Mouse (Mus musculus) embryonic facial prominence, embryonic 11.5 days (tissue): ENCODE measurements around the gene Mgat4d. TPM values are rescaled to one million over a fixed set of nuclear protein-coding genes. Genes with fewer than 3 reads are reported as not detected.

Experiments used
- ATAC-seq: fragments of 200-750 bp; cut with Nextera tagmentation; replicated peaks from 2 replicates; pipeline ENCODE4 v1.8.0; 2017; ENCODE audit warnings: low read depth; ENCODE audit not compliant: insufficient number of reproducible peaks, low FRiP score, low TSS enrichment
- DNase-seq: peaks from one replicate; pipeline ENCODE4 v3.0.0-alpha.2; 2015; ENCODE audit warnings: low spot score
- H3K27ac ChIP-seq: fragments of 300-500 bp; sonication (generic); replicated peaks from 2 replicates; pipeline ENCODE4 v1.5.1; 2014; ENCODE audit warnings: mild to moderate bottlenecking, low read depth, low read length, control low read depth
- H3K27me3 ChIP-seq: fragments of 300-500 bp; sonication (generic); 2 replicates; pipeline ENCODE4 v1.6.1; 2014; ENCODE audit warnings: mild to moderate bottlenecking, low read length, moderate library complexity, mixed read lengths; ENCODE audit not compliant: control insufficient read depth, insufficient read depth
- H3K36me3 ChIP-seq: fragments of 300-500 bp; sonication (generic); replicated peaks from 2 replicates; pipeline ENCODE4 v1.6.1; 2014; ENCODE audit warnings: low read depth, mild to moderate bottlenecking, low read length, moderate library complexity, mixed read lengths; ENCODE audit not compliant: control insufficient read depth, insufficient read depth
- H3K4me1 ChIP-seq: fragments of 300-500 bp; sonication (generic); 2 replicates; pipeline ENCODE4 v1.6.1; 2014; ENCODE audit warnings: low read length, mixed read lengths; ENCODE audit not compliant: control insufficient read depth, insufficient read depth
- H3K4me2 ChIP-seq: fragments of 300-500 bp; sonication (generic); 2 replicates; pipeline ENCODE4 v1.6.1; 2014; ENCODE audit warnings: low read depth, mild to moderate bottlenecking, control low read depth, low read length, moderate library complexity
- H3K4me3 ChIP-seq: fragments of 300-500 bp; sonication (generic); 2 replicates; pipeline ENCODE4 v1.5.1; 2014; ENCODE audit warnings: low read depth, low read length, control low read depth
- H3K9ac ChIP-seq: fragments of 300-500 bp; sonication (generic); replicated peaks from 2 replicates; pipeline ENCODE4 v1.6.1; 2014; ENCODE audit warnings: mild to moderate bottlenecking, control low read depth, low read length
- H3K9me3 ChIP-seq: fragments of 300-500 bp; sonication (generic); replicated peaks from 2 replicates; pipeline ENCODE4 v1.6.1; 2016; ENCODE audit warnings: mild to moderate bottlenecking, low read length, inconsistent platforms, mixed read lengths; ENCODE audit not compliant: control insufficient read depth
- WGBS: fragments of 180-500 bp; shearing (Covaris S2); extraction: QIAGEN DNeasy Blood & Tissue Kit; methylation state at CpG from one replicate; pipeline ENCODE4 v1.1.7; 2014; 5-methylcytosine and 5-hydroxymethylcytosine counted together
- polyA plus RNA-seq: library from polyadenylated mRNA; unstranded; fragments of >200 nt; fragmentation: Nextera tagmentation; extraction: Ambion mirVana; gene quantifications from 2 replicates; pipeline ENCODE4 v1.2.1, GENCODE M21; 2014

Mgat4d gene
- polyA plus RNA-seq, 1 experiment from 2014 or later, result not detected

DNA sequence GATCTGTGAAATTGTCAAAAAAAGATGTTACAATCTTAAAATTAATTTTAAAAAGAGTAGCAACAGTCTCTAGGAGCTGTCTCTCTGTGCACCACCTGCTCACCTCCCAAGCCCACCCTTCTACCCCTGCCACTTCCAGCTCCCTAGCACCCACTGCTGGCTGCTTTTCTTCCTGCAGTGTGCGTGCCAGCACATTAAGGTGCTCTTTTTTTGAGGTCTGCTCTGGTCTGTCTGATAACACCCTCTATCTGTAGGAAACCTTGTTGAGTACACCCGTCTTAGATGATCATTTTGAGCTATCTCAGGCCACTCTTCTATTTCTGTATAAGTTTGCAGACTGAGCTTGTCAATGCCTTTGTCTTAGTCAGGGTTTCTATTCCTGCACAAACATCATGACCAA lies 25.2 kb upstream of the Mgat4d start:
- H3K27me3 ChIP-seq, result no peaks in the 10 kb centered on the region
- no peaks in the 10 kb centered on the region for H3K9me3 ChIP-seq
- no peak overlapping the region for H3K4me3 ChIP-seq
- ATAC-seq (no peak; the same call in 1 of the 2 replicates), DNase-seq (no peak)
- no peak overlapping the region for H3K27ac ChIP-seq
- H3K4me2 ChIP-seq, result no peak overlapping the region
- H3K4me1 ChIP-seq, result no peaks in the 10 kb centered on the region; the same call in 1 of the 2 replicates
- H3K9ac ChIP-seq, result no peak overlapping the region
- WGBS, result 88% methylated on average over 2 of the region's 2 CpGs
- H3K36me3 ChIP-seq, result no peaks in the 10 kb centered on the region

DNA sequence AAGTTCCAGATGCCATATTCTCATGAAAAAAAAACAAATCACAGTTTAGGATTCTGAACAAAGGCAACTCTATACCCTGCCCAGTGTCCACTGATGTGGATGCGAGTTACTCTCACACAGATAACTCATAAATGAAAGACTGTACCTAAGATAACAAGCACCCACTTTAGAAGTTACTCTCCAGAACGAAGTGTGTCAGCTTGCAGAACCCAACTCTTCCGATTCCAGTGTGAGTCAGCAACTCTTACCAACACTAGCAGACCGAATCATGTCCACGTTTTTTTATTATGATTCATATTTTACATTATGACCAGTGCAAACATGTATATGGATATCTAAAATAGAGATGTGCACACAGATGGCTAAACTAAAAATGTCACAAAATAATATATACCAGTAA lies 20.4 kb upstream of the Mgat4d start:
- H3K4me2 ChIP-seq, result no peak overlapping the region
- WGBS, result 91% methylated on average over 5 of the region's 5 CpGs
- H3K36me3 ChIP-seq, result no peaks in the 10 kb centered on the region
- DNase-seq, result no peak
- H3K4me3 ChIP-seq, result no peak overlapping the region
- no peak overlapping the region for H3K9ac ChIP-seq
- ATAC-seq, result no peak
- H3K4me1 ChIP-seq, result no peaks in the 10 kb centered on the region
- H3K9me3 ChIP-seq, result no peaks in the 10 kb centered on the region
- no peak overlapping the region for H3K27ac ChIP-seq
- no peaks in the 10 kb centered on the region for H3K27me3 ChIP-seq

DNA sequence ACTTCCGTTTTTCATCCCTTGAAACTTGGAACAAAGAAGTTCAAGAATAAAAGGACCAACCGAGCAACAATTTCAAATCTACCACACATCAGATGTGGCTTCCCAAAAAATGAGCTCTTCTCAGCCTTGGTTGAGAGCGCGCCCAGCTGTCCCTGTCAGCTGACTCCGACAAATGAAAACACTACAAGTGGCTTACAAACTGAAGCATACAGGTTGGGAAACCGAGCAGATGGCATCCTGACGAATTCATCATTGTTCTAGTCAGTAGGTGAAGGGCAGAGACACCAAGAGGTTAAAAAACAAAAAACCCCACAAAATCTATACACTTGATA lies 16.7 kb upstream of the Mgat4d start:
- Histone ChIP-seq H3K9me3 (no peaks in the 10 kb centered on the region), H3K9ac (peak overlapping the region; percentile 80), H3K4me1 (no peaks in the 10 kb centered on the region), H3K27me3 (no peaks in the 10 kb centered on the region), H3K27ac (no peak overlapping the region), H3K36me3 (no peaks in the 10 kb centered on the region), H3K4me2 (peak overlapping the region; percentile 63), H3K4me3 (peak overlapping the region; percentile 86)
- ATAC-seq (no peak), DNase-seq (peak; percentile 40)
- 12% methylated on average over 7 of the region's 7 CpGs for WGBS

DNA sequence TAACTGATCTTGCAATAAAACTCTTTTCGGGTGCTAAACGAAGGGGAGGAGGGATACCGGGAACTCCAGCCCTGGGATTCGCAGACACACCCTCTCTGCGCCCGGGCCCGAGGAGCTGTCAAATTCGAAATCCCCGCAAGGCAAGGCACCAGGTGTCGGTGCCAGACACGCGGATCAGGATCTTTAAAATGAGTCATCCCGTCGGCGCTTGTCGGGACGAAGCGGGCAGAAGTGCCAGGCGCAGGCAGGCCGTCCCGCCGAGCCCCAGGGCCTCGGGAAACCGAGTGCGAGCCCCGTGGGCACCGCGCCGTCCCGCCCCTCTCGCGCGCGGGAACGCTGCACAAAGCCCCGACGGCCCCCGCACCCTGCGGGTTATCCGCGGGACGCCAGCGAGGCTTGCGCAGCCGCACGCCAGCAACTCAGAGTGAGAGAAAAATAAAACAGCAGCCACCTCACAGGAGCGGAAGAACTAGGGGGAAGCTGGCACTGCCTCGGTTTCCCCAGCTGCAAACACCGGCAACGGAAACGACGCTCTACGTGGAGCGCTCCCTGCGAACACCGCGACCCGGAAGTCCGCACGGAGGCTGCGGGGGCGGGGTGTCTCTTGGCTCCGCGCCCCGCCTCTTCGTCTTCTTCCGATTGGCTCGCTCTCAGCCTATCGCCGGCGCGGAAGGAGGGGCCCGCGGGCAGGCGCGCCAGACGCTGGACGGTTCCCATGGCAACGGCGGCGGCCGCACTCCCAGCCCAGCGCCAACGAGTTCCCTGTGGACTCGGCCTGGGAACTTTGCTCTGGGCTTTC lies 16.2 kb upstream of the Mgat4d start, which contains the start of gene Elmod2:
Gene Elmod2 (minus strand): TSS at position 588 of the 799 bp plus-strand sequence.
- 0 out of 2 replicates have a peak within 1 kb of the TSS, but pooled peaks have one; percentile 28 for H3K27ac ChIP-seq
- peak within 1 kb of the TSS; percentile 86 for H3K4me3 ChIP-seq
- no peaks in the 10 kb centered on the region for H3K27me3 ChIP-seq
- peak within 1 kb of the TSS; percentile 80 for H3K9ac ChIP-seq
- H3K4me2 ChIP-seq, result peak within 1 kb of the TSS; percentile 63
- no peaks in the 10 kb centered on the region for H3K4me1 ChIP-seq
- H3K36me3 ChIP-seq, result no peaks in the 10 kb centered on the region
- under 1% methylated on average over 84 of the region's 85 CpGs for WGBS
- ATAC-seq (peak; percentile 99), DNase-seq (peak; percentile 99)
- H3K9me3 ChIP-seq, result no peaks in the 10 kb centered on the region

DNA sequence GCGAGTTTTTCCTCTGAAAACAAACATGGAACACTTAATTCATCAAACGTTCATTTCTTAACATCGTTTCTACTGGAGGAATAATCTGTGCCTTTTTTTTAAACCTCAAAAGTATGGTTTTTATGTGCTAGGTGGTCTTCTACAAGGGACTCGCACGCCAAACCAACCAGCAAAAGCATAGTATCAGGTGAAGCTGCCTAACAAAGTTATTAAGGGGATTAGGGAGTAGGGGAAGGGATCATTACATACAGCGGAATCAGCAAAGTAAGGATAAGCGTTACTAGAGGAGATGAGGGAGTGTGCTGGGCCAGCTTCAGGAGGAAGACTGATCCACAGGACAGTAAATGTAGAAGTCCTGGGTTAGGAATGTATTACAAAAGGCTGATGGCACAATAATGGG lies 15.4 kb upstream of the Mgat4d start:
- peak overlapping the region; percentile 86 for H3K4me3 ChIP-seq
- H3K9me3 ChIP-seq, result no peaks in the 10 kb centered on the region
- H3K36me3 ChIP-seq, result no peaks in the 10 kb centered on the region
- 5% methylated on average over 7 of the region's 7 CpGs for WGBS
- H3K4me2 ChIP-seq, result peak overlapping the region; percentile 47
- DNase-seq (peak; percentile 4), ATAC-seq (peak; percentile 22; the same call in 1 of the 2 replicates)
- H3K9ac ChIP-seq, result no peak overlapping the region
- H3K4me1 ChIP-seq, result no peaks in the 10 kb centered on the region
- H3K27ac ChIP-seq, result no peak overlapping the region
- no peaks in the 10 kb centered on the region for H3K27me3 ChIP-seq

DNA sequence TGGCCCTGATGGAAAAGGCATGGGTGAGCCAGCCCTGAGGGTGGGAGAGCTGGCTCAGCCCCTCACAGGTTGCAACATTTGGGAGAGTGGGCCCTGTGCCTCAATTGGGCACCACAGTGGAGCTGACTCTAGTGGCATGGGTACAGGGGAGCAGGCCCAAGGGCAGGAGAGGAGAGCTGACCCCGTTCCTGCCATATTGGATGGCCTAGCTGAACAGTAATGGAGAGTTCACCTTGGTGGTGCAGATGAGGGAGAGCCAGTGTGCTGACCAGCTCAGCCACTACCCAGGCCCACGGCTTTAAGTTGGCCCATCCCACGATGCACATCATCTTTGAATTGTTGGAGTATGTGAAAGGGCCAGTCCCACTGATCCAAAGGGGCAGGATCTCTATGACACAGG lies 6.2 kb upstream of the Mgat4d start:
- no peaks in the 10 kb centered on the region for H3K4me1 ChIP-seq
- 87% methylated on average over 3 of the region's 3 CpGs for WGBS

DNA sequence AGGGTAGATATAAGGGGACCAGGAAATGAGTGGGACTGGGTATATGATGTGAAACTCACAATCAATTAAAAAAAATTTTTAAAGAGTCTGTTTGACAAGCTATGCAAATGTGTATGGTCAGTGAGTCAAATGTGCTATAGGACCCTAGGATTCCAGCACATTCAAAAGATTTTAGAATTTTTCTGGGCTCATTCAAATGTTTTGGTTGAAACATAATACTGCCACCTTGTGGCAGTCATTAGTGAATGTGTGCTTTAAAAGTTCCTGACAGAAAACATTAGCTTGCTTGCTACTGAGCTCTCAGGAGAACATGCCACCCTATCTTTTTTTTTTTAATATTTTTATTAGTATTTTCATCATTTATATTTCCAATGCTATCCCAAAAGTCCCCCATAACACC lies 5.6 kb upstream of the Mgat4d start:
- ATAC-seq, result no peak
- no peaks in the 10 kb centered on the region for H3K36me3 ChIP-seq
- DNase-seq, result peak; percentile 76
- no peaks in the 10 kb centered on the region for H3K9me3 ChIP-seq
- H3K4me3 ChIP-seq, result no peak overlapping the region
- H3K27me3 ChIP-seq, result no peaks in the 10 kb centered on the region
- H3K9ac ChIP-seq, result no peak overlapping the region
- no peaks in the 10 kb centered on the region for H3K4me1 ChIP-seq
- H3K27ac ChIP-seq, result no peak overlapping the region
- no peak overlapping the region for H3K4me2 ChIP-seq

More for the DNA sequence above, 6.2 kb upstream of the Mgat4d start:
- ATAC-seq, result no peak
- no peak for DNase-seq
- Histone ChIP-seq H3K27me3 (no peaks in the 10 kb centered on the region), H3K27ac (no peak overlapping the region), H3K9ac (no peak overlapping the region), H3K36me3 (no peaks in the 10 kb centered on the region), H3K4me3 (no peak overlapping the region), H3K9me3 (no peaks in the 10 kb centered on the region), H3K4me2 (no peak overlapping the region)

DNA sequence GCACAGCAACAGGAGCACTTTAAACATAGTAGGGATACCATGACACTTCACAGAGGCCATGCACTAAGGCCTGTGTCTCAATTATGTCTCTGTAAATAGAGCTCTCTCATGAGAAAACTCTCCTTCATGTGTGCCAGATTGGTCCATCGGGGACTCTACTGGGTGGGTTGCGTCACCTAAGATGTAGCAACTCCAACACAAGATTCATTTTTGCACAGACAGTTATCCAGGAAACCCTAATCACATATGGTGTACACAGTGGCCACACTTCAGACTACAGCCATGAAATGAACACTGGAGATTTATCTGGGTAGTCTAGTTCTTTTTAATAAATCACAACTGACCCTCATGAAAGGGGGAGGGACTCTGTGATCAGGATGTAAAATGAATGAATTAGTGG lies 3.0 kb downstream of the Mgat4d start:
- no peak for ATAC-seq
- no peaks in the 10 kb centered on the region for H3K36me3 ChIP-seq
- no peaks in the 10 kb centered on the region for H3K9me3 ChIP-seq
- no peak overlapping the region for H3K9ac ChIP-seq
- H3K4me3 ChIP-seq, result no peak overlapping the region
- no peak overlapping the region for H3K27ac ChIP-seq
- no peaks in the 10 kb centered on the region for H3K4me1 ChIP-seq
- H3K4me2 ChIP-seq, result no peak overlapping the region
- no peaks in the 10 kb centered on the region for H3K27me3 ChIP-seq
- 92% methylated on average over 2 of the region's 2 CpGs for WGBS
- DNase-seq, result no peak
